Mouse (Mus musculus) testis, adult 2 months (tissue): Measurements from ENCODE around the gene Heca. TPM values are rescaled to one million over a fixed set of nuclear protein-coding genes. Genes with fewer than 3 reads are reported as not detected.
"Not testable (repeated sequence)": the region's sequence is repeated elsewhere in the genome, so short reads cannot be mapped to it uniquely, and the experiment has no call there.

ENCODE experiments used
- H3K27ac ChIP-seq: fragments of 200-500 bp; 2 replicates; pipeline ENCODE4 v1.5.1; 2012; ENCODE audit warnings: low read depth, low read length; ENCODE audit not compliant: control insufficient read depth, insufficient read depth
- H3K27me3 ChIP-seq: fragments of 200-500 bp; 2 replicates; pipeline ENCODE4 v1.6.1; 2012; ENCODE audit warnings: mild to moderate bottlenecking, low read length, moderate library complexity; ENCODE audit not compliant: control insufficient read depth, insufficient read depth
- H3K36me3 ChIP-seq: fragments of 200-500 bp; 2 replicates; pipeline ENCODE4 v1.6.1; 2012; ENCODE audit warnings: mild to moderate bottlenecking, low read length; ENCODE audit not compliant: control insufficient read depth, insufficient read depth
- H3K4me1 ChIP-seq: fragments of 200-500 bp; 2 replicates; pipeline ENCODE4 v1.6.1; 2012; ENCODE audit warnings: low read length; ENCODE audit not compliant: control insufficient read depth, insufficient read depth
- H3K4me3 ChIP-seq: fragments of 200-500 bp; 2 replicates; pipeline ENCODE4 v1.5.1; 2012; ENCODE audit warnings: low read depth, mild to moderate bottlenecking, low read length, moderate library complexity, mixed read lengths; ENCODE audit not compliant: control insufficient read depth
- CTCF ChIP-seq: fragments of 200-500 bp; IDR thresholded peaks from 2 replicates; pipeline ENCODE4 v1.5.1; 2012; ENCODE audit warnings: low read depth, mild to moderate bottlenecking, inconsistent platforms, low read length, moderate library complexity; ENCODE audit not compliant: control insufficient read depth, insufficient read depth, insufficient replicate concordance
- POLR2A ChIP-seq: fragments of 200-500 bp; IDR thresholded peaks from 2 replicates; pipeline ENCODE4 v1.6.1; 2012; ENCODE audit warnings: low read depth, mild to moderate bottlenecking, inconsistent platforms, low read length, moderate library complexity; ENCODE audit not compliant: control insufficient read depth
- polyA plus RNA-seq: library from polyadenylated mRNA; depleted of rRNA; stranded (reverse); fragments of >200 nt; gene quantifications from 2 replicates; pipeline ENCODE4 v1.2.3, GENCODE M21; 2012

The Heca gene
- polyA plus RNA-seq, 1 experiment, result 9.7 TPM

- H3K4me1 ChIP-seq, result peaks cover 3% of the 10 kb centered on the region
- peak overlapping the region; percentile 90 for H3K27ac ChIP-seq
- no peak for TF ChIP-seq CTCF
- H3K27me3 ChIP-seq, result no peaks in the 10 kb centered on the region
- peak overlapping the region; percentile 96 for H3K4me3 ChIP-seq
- no peaks in the 10 kb centered on the region for H3K36me3 ChIP-seq
Measured at GRCm38 (mm10) chr10:17947175-17947906, 526 bp downstream of the Heca start.

GRCm38 (mm10) chr10:17946799-17947174 lies 1.1 kb downstream of the Heca start:
- not testable (repeated sequence) for H3K4me1 ChIP-seq, H3K27me3 ChIP-seq, H3K36me3 ChIP-seq, H3K27ac ChIP-seq
- H3K4me3 ChIP-seq, result peak overlapping the region; percentile 96

- Histone ChIP-seq H3K36me3 (no peaks in the 10 kb centered on the region), H3K4me3 (no peak overlapping the region), H3K27ac (no peak overlapping the region), H3K4me1 (peaks cover 3% of the 10 kb centered on the region), H3K27me3 (no peaks in the 10 kb centered on the region)
- no peak for TF ChIP-seq CTCF
Measured at GRCm38 (mm10) chr10:17946046-17946445, 1.8 kb downstream of the Heca start.

- Histone ChIP-seq H3K36me3 (no peaks in the 10 kb centered on the region), H3K27me3 (no peaks in the 10 kb centered on the region), H3K27ac (no peak overlapping the region), H3K4me3 (no peak overlapping the region), H3K4me1 (no peaks in the 10 kb centered on the region; the same call in 1 of the 2 replicates)
- TF ChIP-seq CTCF (no peak), POLR2A (no peak)
Measured at GRCm38 (mm10) chr10:17933622-17934021, 14.2 kb downstream of the Heca start.

DNA sequence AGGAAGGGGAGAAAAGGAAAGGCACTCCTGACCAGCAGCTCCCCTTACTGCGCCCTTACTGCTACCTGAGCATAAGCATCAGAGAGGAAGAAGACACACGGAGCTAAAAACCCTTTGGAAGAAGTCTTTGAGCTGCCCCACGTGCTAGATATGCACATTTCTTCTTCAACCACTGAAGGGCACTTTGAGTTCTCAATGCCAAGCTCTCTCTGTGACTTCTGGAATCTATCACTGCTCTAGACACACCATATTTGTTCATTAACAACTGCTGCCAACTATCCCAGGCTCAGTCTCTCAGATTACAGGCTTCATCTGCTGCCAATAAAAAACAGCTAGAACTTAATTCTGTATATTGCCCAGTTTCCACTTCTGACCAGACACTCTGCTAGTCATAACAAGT lies 15.7 kb downstream of the Heca start:
- H3K4me3 ChIP-seq, result no peak overlapping the region
- H3K27me3 ChIP-seq, result no peaks in the 10 kb centered on the region
- no peaks in the 10 kb centered on the region; the same call in 1 of the 2 replicates for H3K4me1 ChIP-seq
- no peak for TF ChIP-seq CTCF
- TF ChIP-seq POLR2A, result no peak
- H3K27ac ChIP-seq, result no peak overlapping the region
- no peaks in the 10 kb centered on the region for H3K36me3 ChIP-seq

DNA sequence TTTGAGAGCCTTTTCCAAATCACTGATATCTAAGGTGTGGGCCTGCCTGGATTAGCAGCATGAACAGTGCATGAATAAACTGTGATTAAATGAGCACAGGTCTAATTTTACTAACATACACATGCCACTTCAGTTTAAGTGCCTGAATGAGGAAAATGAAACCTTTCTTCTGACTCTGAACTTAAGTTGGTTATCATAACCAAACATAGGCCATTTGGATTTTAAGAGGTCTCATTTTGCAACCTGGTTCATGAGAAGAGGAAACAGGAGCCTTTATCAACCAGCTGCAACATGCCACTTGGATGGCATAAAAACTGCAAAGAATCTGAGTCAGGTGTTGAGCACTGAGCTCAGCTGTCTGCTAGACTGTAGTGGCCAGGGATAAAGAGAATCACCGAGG lies 16.7 kb downstream of the Heca start:
- Histone ChIP-seq H3K4me1 (no peaks in the 10 kb centered on the region; the same call in 1 of the 2 replicates), H3K27me3 (no peaks in the 10 kb centered on the region), H3K27ac (no peak overlapping the region), H3K36me3 (no peaks in the 10 kb centered on the region), H3K4me3 (no peak overlapping the region)
- no peak for TF ChIP-seq POLR2A
- TF ChIP-seq CTCF, result no peak

GRCm38 (mm10) chr10:17930445-17931083 lies 17.3 kb downstream of the Heca start:
- Histone ChIP-seq H3K4me3 (no peak overlapping the region), H3K27ac (no peak overlapping the region), H3K36me3 (no peaks in the 10 kb centered on the region), H3K4me1 (no peaks in the 10 kb centered on the region; the same call in 1 of the 2 replicates), H3K27me3 (no peaks in the 10 kb centered on the region)
- TF ChIP-seq POLR2A (no peak), CTCF (no peak)

- TF ChIP-seq CTCF (no peak), POLR2A (no peak)
- Histone ChIP-seq H3K36me3 (no peaks in the 10 kb centered on the region), H3K4me1 (no peaks in the 10 kb centered on the region), H3K27ac (no peak overlapping the region), H3K27me3 (no peaks in the 10 kb centered on the region), H3K4me3 (no peak overlapping the region)
Measured at GRCm38 (mm10) chr10:17925200-17925599, 22.7 kb downstream of the Heca start.
